ENCODE assay signal across 1 mouse cellular context in the genomic region with DNA sequence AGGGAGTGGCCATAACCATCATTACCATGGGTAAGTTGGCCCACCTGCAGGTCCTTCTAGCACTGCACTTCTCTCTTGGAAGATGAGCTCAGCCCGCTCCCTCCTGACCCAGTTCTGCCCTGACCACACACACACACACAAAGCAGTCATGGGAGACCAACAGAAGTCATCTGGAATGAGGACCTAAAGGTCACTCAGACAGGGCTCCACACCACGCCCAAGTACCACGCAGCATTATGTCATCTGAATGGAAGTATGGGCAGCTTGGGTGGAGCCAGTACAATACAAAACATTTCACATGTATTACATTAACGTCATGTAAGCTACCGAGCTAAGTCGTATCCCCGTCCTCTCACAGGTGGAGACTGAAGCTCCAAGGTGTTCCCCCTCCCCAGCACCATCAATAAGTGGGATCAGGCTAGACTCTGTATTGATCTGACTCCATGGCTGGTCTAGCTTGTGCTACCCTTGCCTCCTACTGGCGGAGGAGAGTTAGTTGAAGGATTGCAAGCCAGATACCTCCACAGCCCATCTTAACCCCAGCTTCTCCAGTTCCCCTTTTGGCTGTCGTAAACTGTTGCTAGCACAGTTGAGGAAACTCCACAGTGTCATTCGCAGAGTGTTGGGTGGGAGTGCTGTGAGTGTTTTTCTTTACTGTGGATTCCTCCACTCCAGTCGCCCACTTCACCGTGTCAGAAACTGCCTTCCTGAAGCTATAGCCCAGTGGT.
TF ChIP-seq lines count a peak whose summit lies in the region.

No protein-coding gene starts in this region.

TF ChIP-seq in MEL, 35 proteins besides CTCF, POLR2A, EP300 and RAD21:
- TF ChIP-seq UBTF (IDR thresholded peaks at IDR 0.05; ENCODE audit: borderline replicate concordance, insufficient read depth, low read depth, low read length) (no peak), GABPA (IDR thresholded peaks at IDR 0.05; ENCODE audit: low read depth, low read length) (no peak), ETS1 (IDR thresholded peaks at IDR 0.05; ENCODE audit: low read depth, low read length) (no peak), GATA1 (IDR thresholded peaks at IDR 0.05; ENCODE audit: low read depth, low read length) (no peak), CHD2 (IDR thresholded peaks at IDR 0.05; ENCODE audit: low read length) (no peak), RCOR1 (IDR thresholded peaks at IDR 0.05; ENCODE audit: low read depth, low read length) (no peak), MAX (IDR thresholded peaks at IDR 0.05; ENCODE audit: low read length) (no peak), POLR2AphosphoS2 (IDR thresholded peaks at IDR 0.05; ENCODE audit: low read length) (no peak), ZC3H11A (IDR thresholded peaks at IDR 0.05; ENCODE audit: low read depth, low read length) (no peak), E2F4 (IDR thresholded peaks at IDR 0.05; ENCODE audit: borderline replicate concordance, low read depth, low read length) (no peak), POLR2AphosphoS5 (IDR thresholded peaks at IDR 0.05; ENCODE audit: borderline replicate concordance, low read depth, low read length) (no peak), ELF1 (IDR thresholded peaks at IDR 0.05; ENCODE audit: low read depth, low read length) (no peak), USF1 (IDR thresholded peaks at IDR 0.05; ENCODE audit: low read depth, low read length) (no peak), BHLHE40 (IDR thresholded peaks at IDR 0.05; ENCODE audit: borderline replicate concordance, low read depth, low read length) (no peak)
TF ChIP-seq in MEL: peak in this region for 0.
